Mouse (Mus musculus) adrenal gland, postnatal 4 days (tissue): ENCODE data around the gene Gm26566. TPM values are rescaled to one million over a fixed set of nuclear protein-coding genes. Genes with fewer than 3 reads are reported as not detected.
"Not testable (repeated sequence)": the region's sequence is repeated elsewhere in the genome, so short reads cannot be mapped to it uniquely, and the experiment has no call there.

Source experiments
- DNase-seq, 2 experiments: peaks; one replicate each; pipeline ENCODE4 v3.0.0; 2021 to 2022; ENCODE audit warnings: low spot score in 2 of 2, mixed read lengths in 2 of 2
- total RNA-seq, 2 experiments: library from RNA; stranded (reverse); gene quantifications; 2 replicates each; pipeline ENCODE4 v1.2.3; 2021

Gene Gm26566
- total RNA-seq, 2 experiments from 2014 or later = 0.31 to 0.48 TPM

GRCm38 (mm10) chr4:88738480-88738879, 16.9 kb downstream of the Gm26566 start:
- DNase-seq = peak; percentile 43 to 52

DNA sequence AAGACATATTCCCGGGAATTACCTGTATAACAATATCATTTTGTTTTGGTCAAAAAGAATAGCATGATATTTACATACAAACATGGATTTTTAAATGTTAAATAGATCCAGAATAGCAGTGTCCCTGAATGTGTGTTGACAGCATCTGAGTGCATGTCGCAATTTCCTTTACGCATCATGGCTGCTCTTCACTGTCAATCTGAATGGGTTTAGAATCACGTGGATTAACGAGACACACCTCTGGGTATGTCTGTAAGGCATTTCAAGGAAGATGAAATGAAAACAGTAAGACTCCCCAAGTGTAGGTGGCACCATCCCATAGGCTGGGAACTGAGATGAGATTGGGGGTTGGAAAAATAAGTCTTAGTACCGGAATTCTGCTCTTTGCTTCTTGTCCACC, 17.4 kb downstream of the Gm26566 start:
- DNase-seq = no peak

GRCm38 (mm10) chr4:88741426-88741825, 19.8 kb downstream of the Gm26566 start:
- no peak for DNase-seq

DNA sequence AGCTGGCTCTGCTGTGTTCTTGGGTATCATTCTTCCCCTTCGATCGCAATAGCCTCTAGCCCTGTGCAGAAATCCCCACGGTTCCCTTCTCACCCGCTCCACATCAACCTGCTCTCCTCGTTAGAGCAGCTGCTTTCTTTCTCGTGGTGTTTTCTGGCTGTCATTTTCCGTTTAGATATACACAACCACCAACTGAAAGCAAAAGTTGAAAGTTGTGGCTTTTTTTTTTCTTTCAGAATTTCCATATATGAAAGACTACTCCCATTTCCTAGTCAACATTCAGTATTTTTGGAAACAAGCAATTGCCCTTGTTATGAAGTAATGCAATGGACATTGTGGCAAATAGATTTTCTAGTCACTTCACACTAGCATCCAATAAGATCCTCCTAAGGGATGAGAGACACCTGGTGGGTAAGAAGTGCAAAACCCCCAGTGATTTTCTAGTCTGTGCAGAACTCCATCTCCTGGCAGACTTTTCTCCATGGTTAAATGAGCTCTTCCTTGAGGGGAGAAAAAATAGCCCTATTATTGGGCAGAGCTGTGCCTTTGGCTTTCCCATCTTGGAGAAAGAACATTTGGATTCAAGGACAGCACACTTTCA, 21.3 kb downstream of the Gm26566 start:
- no peak for DNase-seq

- no peak for DNase-seq
These were observed 22.6 kb downstream of the Gm26566 start for GRCm38 (mm10) chr4:88744207-88744606.

DNA sequence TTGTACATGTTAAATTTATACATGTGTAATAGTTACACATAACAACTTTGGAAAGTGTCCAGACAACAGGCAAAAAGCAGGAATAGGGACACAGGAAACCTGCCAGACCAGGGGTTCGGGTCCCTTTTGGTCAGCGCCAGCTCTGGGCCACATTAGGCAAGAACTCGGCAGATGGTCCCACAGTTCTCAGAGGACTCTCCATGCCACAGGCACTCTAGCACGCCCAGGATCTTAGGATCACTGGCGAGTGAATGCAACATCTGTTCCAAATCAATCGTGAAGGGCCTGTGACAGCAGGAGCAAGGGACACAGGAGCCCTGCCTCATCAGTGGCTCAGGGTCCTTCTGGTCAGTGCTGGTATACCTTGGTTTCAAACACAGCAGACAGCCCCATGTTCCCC, 28.3 kb downstream of the Gm26566 start:
- DNase-seq = no peak

DNA sequence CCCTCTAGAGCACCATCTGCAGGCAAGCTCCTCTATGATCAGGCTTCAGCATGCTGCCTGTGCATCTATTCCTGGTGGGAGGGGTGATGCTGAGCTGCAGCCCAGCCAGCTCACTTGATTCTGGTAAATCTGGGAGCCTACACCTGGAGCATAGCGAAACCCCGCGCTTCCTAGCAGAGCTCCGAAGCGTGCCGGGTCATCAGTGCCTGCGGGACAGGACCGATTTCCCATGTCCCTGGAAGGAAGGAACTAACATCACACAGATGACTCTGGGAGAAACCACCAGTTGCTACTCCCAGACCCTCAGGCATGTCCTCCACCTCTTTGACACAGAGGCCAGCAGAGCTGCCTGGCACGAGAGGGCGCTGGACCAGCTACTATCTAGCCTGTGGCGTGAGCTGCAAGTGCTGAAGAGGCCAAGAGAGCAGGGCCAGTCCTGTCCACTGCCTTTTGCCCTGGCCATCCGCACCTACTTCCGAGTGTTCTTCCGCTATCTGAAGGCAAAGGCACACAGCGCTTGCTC, 33.3 kb downstream of the Gm26566 start, which contains the start of gene Gm13271:
Gm13271 (plus strand) TSS at position 51 of the 523 bp plus-strand sequence.
- peak; percentile 59 to 71 for DNase-seq

- DNase-seq = not testable (repeated sequence)
These were observed 35.2 kb downstream of the Gm26566 start for GRCm38 (mm10) chr4:88756581-88757513.

GRCm38 (mm10) chr4:88757628-88758031, 36.0 kb downstream of the Gm26566 start:
- DNase-seq = peak; percentile 73 to 82

GRCm38 (mm10) chr4:88758751-88759150, 37.1 kb downstream of the Gm26566 start:
- DNase-seq = not testable (repeated sequence)

DNA sequence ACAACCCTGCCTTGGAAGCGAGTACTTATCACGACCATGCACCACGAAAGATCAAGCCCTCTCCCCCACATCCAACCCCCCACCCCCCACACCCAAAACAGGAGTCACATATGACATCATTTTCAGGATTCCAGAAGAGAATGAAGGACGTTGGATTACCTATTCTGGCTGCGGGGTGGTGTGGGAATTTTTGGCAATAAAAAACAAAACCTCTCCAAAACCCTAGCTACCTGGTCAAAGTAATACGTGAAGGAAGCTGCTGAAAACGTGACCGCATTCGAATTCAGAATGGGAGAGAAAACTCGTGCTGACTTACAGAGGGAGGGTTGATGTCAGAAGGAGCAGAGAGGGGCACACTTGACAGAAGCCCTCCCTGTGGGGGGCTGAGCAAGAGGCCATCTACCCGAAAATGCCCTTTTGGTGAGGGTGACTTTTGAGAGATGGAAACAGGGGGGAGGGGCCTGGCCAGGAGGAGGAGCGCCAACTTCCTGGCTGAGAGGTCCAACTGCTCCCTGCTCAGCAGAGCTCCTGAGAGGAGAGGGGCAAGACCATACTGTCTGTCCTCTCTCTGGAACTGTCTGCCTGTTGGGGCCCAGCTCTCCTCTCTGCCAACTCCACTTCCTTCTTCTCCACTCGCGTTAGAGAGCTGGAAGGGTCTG, 38.1 kb downstream of the Gm26566 start, which contains the start of gene Gm13283:
Gm13283 (plus strand) TSS at position 510 of the 659 bp plus-strand sequence.
- peak in 1 of 2 experiments; percentile 22 for DNase-seq

- peak in 1 of 2 experiments; percentile 34 for DNase-seq
These were observed 38.8 kb downstream of the Gm26566 start for GRCm38 (mm10) chr4:88760431-88760830.

- peak; percentile 62 to 76 for DNase-seq
These were observed 40.2 kb downstream of the Gm26566 start for GRCm38 (mm10) chr4:88761776-88762175.

DNA sequence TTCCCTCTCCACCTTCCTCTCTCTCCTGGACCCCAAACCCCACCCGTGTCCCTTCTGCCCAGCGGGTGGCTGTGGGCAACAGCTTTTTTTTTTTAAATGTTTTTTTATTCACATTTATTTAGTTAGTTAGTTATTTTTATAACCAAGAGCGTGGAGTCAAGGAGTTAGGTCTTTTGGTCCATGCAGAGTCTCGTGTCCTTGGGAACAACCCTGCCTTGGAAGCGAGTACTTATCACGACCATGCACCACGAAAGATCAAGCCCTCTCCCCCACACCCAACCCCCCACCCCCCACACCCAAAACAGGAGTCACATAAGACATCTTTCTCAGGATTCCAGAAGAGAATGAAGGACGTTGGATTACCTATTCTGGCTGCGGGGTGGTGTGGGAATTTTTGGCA, 40.7 kb downstream of the Gm26566 start:
- peak in 1 of 2 experiments; percentile 16 for DNase-seq

GRCm38 (mm10) chr4:88763384-88764018, 41.9 kb downstream of the Gm26566 start:
- peak in 1 of 2 experiments; percentile 18 for DNase-seq

Other genes starting within 250 kb of the Gm26566 start
- gene Ifnb1, start 199.0 kb upstream of the Gm26566 start, total RNA-seq = not detected
- not detected for gene Ifna15, start 163.6 kb upstream of the Gm26566 start, total RNA-seq
- not detected for gene Ifna14, start 150.0 kb upstream of the Gm26566 start, total RNA-seq
- not detected for gene Ifna9, start 129.4 kb upstream of the Gm26566 start, total RNA-seq
- gene Ifna12, start 118.4 kb upstream of the Gm26566 start, total RNA-seq = not detected
- not detected for gene C87499, start 87.4 kb upstream of the Gm26566 start, total RNA-seq
- gene Ifna13, start 77.3 kb upstream of the Gm26566 start, total RNA-seq = not detected
- gene Ifna16, start 44.9 kb upstream of the Gm26566 start, total RNA-seq = not detected
- not detected for gene Ifna2, start 37.9 kb upstream of the Gm26566 start, total RNA-seq
- not detected for gene Ifnab, start 30.4 kb upstream of the Gm26566 start, total RNA-seq
- 10 to 100 TPM; 85.2 to 88.5 TPM for gene Klhl9, start 660 bp downstream of the Gm26566 start, total RNA-seq
- not detected for gene Gm13271, start 33.1 kb downstream of the Gm26566 start, total RNA-seq
- gene Gm13283, start 38.3 kb downstream of the Gm26566 start, total RNA-seq = not detected
- not detected for gene Gm13290, start 52.0 kb downstream of the Gm26566 start, total RNA-seq
- not detected for gene Gm13289, start 55.1 kb downstream of the Gm26566 start, total RNA-seq
- not detected for gene Gm13272, start 58.0 kb downstream of the Gm26566 start, total RNA-seq
- gene Ifnz, start 60.3 kb downstream of the Gm26566 start, total RNA-seq = not detected
- gene Gm13276, start 63.9 kb downstream of the Gm26566 start, total RNA-seq = not detected
- gene Gm13277, start 66.8 kb downstream of the Gm26566 start, total RNA-seq = not detected
- not detected for gene Gm13278, start 69.7 kb downstream of the Gm26566 start, total RNA-seq
- not detected for gene Gm13275, start 72.7 kb downstream of the Gm26566 start, total RNA-seq
- gene Gm13279, start 75.6 kb downstream of the Gm26566 start, total RNA-seq = not detected
- under 1 TPM in 1 of 2 experiments, not detected in 1; 0.50 TPM for gene Gm13285, start 77.9 kb downstream of the Gm26566 start, total RNA-seq
- not detected for gene Gm13287, start 81.4 kb downstream of the Gm26566 start, total RNA-seq
- gene Gm13288, start 83.7 kb downstream of the Gm26566 start, total RNA-seq = not detected
- gene Ifna7, start 94.4 kb downstream of the Gm26566 start, total RNA-seq = not detected
- gene Ifna11, start 98.2 kb downstream of the Gm26566 start, total RNA-seq = not detected
- not detected for gene Ifna6, start 105.6 kb downstream of the Gm26566 start, total RNA-seq
- not detected for gene Ifna5, start 113.7 kb downstream of the Gm26566 start, total RNA-seq
- gene Ifna4, start 120.1 kb downstream of the Gm26566 start, total RNA-seq = not detected
- gene Ifna1, start 128.3 kb downstream of the Gm26566 start, total RNA-seq = not detected
- not detected for gene Ifne, start 158.4 kb downstream of the Gm26566 start, total RNA-seq